Mouse (Mus musculus) right cerebral cortex, postnatal 4 days (tissue): ENCODE data around the gene Plpp3.
"Not testable (repeated sequence)": the region's sequence is repeated elsewhere in the genome, so short reads cannot be mapped to it uniquely, and the experiment has no call there.

ENCODE experiments used
- DNase-seq: peaks from one replicate; pipeline ENCODE4 v3.0.0-alpha.2; 2022

Plpp3 gene

GRCm38 (mm10) chr4:105262358-105262757, 105.2 kb downstream of the Plpp3 start:
- DNase-seq: no peak

DNA sequence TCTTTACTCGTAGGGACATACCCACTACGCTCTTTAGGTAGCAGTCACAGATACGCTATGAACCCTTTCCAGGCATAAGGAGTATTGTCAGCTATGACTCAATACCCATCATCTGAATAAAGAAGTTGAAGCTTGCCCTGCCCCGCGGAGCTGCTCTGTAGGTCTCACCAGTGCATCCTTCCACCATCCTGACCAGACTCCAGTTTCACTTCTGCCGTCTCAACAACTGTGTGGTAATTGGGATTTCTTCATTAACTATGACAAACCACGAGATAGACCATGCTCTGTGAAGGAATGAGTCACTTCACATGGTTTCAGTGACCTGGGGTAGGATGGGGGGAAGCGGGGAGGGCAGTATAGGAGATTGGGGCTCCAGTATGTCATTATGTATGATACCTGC, 106.5 kb downstream of the Plpp3 start:
- DNase-seq: no peak

GRCm38 (mm10) chr4:105265041-105265440, 107.9 kb downstream of the Plpp3 start:
- no peak for DNase-seq

- no peak for DNase-seq
Measured at GRCm38 (mm10) chr4:105265678-105266077, 108.5 kb downstream of the Plpp3 start.

DNA sequence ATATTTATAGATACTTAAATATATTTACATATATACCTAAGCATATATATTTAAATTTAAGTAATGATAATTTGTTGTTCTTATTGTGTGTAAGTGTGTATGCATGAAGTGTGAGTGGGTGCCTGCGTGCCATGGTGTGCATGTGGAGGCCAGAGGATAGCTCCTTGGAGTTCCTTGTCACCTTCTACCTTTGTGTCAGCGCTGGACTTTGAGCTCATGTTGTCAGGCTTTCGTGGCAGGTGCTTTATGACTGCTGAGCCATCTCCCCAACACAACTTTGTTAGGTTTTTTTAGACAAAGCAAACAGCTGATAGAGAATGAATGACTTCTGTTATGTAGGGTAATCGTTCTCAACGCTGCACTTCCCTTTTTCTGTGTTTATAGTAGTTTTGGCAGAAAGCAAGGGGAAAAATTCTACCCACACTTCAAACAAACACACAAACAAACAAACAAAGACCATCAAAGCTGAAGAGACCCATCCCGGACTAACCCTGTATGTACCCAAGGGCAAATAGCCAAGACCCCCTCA, 111.1 kb downstream of the Plpp3 start:
- DNase-seq: no peak

DNA sequence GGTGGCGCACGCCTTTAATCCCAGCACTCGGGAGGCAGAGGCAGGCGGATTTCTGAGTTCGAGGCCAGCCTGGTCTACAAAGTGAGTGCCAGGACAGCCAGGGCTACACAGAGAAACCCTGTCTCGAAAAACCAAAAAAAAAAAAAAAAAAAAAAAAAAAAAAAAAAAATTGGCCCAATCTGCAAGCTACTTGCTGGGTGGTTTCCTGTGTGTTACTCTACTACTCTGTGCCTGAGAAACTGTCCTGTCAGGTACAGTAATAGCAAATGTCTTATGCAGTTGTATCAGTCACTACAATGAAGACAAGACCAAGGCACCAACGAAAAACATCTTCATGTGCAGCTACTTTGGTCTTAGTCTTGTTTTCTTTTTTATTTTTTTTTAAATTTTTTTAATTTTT, 112.3 kb downstream of the Plpp3 start:
- not testable (repeated sequence) for DNase-seq

GRCm38 (mm10) chr4:105271166-105271565, 114.0 kb downstream of the Plpp3 start:
- no peak for DNase-seq

DNA sequence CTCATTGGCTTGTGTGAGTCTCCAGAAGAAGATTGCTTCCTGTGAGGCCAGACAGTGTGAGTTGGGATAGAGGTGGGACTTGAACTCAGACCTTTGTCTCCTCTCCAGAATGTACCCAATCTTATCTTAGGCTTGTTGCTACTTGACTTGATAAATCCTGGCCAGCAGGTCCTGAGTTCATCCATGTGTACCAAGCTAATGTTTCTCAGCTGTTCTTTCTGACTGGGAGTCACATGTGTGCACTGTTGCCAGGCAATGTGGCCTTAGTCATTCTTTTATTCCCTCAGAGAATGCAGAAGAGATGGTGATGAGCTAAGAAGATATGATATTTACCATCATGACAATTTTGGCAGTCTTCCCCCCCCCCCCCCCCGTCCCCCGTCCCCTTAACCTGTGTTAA, 115.9 kb downstream of the Plpp3 start:
- no peak for DNase-seq

DNA sequence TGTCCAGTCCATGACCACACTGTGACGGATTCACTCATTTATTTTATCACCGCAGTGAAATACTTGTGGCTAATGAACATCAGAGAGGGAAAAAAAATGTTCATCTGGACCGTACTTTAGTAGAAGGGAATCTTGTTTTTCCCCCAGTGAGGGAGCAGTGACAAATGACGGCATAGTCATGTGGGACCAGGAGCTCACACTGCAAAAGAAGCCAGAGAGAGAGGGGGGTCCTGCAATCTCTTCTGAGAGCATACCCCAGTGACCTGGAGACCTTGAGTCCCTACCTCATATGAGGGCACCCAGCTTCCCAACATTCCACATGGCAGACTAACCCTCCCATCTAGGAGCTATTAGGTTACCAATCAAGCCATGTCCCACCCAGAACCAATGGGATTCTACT, 116.3 kb downstream of the Plpp3 start:
- DNase-seq: no peak

DNA sequence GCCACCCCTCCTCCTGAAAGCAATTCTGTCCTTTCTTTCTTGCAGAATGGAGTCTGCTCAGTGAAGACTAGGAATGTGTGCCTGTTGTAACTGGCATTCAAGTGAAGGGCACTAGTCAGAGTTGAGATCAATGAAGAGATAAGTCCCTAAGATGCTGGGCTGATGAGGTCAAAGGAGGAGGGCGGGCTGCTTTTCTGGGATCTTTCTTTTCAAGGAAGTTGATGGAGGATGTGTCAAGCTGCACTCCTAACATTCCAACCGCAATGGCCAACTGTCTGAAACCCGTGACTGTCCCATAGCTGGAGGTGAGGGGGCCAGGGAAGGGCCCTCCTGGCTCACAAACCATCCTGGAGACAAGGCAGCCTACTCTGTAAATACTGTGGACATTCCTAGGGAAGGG, 118.5 kb downstream of the Plpp3 start:
- no peak for DNase-seq

GRCm38 (mm10) chr4:105276062-105276795, 119.1 kb downstream of the Plpp3 start:
- DNase-seq: no peak

DNA sequence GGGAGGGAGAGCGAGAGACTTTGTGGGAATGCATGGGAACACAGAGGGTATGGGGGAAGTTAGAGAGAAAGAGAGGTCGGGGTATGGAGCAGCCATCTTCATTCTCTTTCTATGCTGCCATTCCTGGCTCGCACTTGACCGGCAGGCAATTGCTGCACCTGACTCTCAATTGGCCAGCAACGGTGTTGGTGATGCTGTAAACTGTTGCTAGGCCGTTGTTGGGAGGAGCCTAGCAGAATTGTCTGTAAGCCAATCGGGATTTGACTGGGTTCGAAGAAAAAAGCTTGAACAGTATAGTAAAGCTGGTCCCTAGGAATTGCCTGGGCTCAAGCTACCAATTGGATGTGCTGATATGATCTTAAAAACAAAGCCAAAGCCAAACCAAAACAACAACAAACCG, 121.0 kb downstream of the Plpp3 start:
- no peak for DNase-seq

GRCm38 (mm10) chr4:105278571-105279410, 121.6 kb downstream of the Plpp3 start:
- DNase-seq: no peak

GRCm38 (mm10) chr4:105279806-105280205, 122.7 kb downstream of the Plpp3 start:
- DNase-seq: no peak

- DNase-seq: no peak
Measured at GRCm38 (mm10) chr4:105281751-105282231, 124.6 kb downstream of the Plpp3 start.
